Mouse (Mus musculus) bone marrow, adult 2 months (tissue): ENCODE measurements around the gene Ero1lb.

Source experiments
- CTCF ChIP-seq: fragments of 200-500 bp; IDR thresholded peaks from 2 replicates; pipeline ENCODE4 v1.5.1; 2011; ENCODE audit warnings: low read length, control low read depth; ENCODE audit not compliant: control insufficient read depth, insufficient read depth
- POLR2A ChIP-seq: fragments of 200-500 bp; IDR thresholded peaks from 2 replicates; pipeline ENCODE4 v1.6.1; 2011; ENCODE audit warnings: low read depth, mild to moderate bottlenecking, control low read depth, low read length, borderline replicate concordance; ENCODE audit not compliant: control insufficient read depth

DNA sequence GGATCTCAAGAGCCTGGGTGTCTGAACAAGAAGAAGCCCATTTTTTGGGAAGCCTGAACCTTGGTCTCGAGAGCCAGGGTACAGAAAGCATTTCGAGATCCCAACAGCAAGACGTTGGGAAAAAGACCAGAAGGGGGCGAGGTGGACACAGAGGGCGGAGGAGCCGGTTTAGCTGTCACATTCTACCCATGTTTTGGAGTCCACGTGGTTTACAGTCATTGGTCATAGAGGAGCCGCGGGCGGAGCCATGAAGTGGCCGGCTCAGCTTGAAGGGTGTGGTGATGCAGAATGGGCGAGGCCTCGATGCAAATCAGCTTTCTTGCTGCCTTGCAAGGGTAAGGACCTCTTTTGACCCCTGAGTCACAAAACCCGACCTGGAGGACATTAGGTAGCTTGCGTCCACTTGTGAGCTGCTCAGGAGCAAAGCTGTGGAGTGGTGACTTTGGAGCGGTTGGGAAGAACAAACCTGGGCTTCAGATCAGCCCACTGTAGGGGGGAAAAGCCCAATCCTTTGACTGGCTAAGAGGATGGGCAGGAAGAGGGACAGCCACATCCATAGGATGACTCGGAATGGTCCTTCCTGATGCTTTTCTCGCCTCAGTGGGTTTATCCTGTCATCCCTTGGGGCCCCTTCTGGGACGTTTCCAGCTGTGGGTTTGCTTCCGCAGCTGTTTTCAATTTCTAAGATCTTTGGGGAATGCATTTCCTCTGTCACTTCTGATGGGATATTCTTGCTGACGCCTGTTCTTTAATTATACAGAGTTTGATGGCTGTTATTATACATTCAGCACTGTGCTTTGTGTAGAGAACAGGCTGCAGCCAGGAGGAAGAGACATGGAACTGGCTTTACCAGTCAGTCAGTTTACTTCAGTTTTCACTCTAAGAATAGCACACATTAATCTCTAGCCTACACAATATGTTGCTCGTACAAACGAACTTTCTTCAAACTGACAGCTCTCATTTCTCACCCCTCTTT is 23.4 kb upstream of the Ero1lb start:
- TF ChIP-seq CTCF (no peak), POLR2A (no peak)
